Mouse (Mus musculus) CH12.LX (cell line): ENCODE data around the gene Phb.

Experiments
- MAX ChIP-seq: IDR thresholded peaks from 2 replicates; pipeline ENCODE4 v1.6.1; 2011; ENCODE audit warnings: low read length, improper control_type of control experiment
- POLR2A ChIP-seq: IDR thresholded peaks from 2 replicates; pipeline ENCODE4 v1.6.1; 2011; ENCODE audit warnings: low read depth, mild to moderate bottlenecking, improper control_type of control experiment, low read length
- UBTF ChIP-seq: IDR thresholded peaks from 2 replicates; pipeline ENCODE4 v1.6.1; 2012; ENCODE audit warnings: low read depth, mild to moderate bottlenecking, inconsistent platforms, low read length, improper control_type of control experiment, moderate library complexity
- USF1 ChIP-seq: IDR thresholded peaks from 2 replicates; pipeline ENCODE4 v1.6.1; 2014; ENCODE audit warnings: low read depth, mild to moderate bottlenecking, inconsistent platforms, low read length, improper control_type of control experiment
- ZMIZ1 ChIP-seq: IDR thresholded peaks from 2 replicates; pipeline ENCODE4 v1.6.1; 2012; ENCODE audit warnings: low read depth, mild to moderate bottlenecking, inconsistent platforms, low read length, improper control_type of control experiment

DNA sequence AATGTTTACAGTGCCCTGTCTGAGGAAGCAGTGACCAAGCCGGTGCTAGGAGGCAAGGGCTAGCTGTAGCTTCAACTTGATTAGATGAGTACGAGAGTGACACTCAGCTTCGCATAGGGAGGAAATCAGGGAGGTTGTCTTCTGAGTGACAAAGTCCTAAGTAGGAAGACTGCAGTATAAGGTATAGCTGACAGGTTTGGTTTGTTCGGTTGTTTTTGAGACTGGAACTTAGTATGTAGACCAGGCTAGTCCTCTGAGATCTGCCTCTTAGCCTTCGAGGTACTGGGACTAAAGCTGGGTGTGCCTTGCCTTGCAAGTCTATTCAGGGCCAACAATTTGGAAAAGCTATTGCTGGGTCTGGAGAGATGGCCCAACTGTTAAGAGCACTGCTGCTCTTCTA, 56.5 kb downstream of the Phb start, which contains the start of gene B130006D01Rik:
- TF ChIP-seq POLR2A (no peak), UBTF (no peak), USF1 (no peak), MAX (no peak), ZMIZ1 (no peak)
